Mouse (Mus musculus): Measurements from ENCODE around the gene Plaur.

DNA sequence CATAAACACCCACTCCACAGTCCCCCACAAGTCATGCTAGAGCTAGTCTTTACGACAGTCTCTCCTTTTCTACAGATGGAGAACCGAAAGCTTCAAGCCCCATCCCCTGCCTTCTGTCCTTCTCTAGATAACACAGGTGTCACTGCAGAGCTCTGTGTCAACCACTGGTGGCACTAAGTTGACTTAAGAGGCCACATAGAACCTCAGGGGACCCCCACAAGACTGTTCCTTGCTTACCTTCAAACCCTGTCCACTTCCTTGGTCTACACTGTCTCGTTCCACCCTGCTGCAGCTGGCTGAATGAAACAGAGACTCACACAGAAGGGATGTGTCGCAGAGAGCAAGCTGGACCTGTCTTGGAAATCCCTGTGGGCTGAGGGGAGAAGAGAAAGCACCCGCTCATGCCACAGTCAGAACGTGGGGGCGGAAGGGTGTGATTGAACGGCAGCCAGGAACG lies 10.4 kb upstream of the Plaur start, which contains the start of gene Irgc1:
- TF ChIP-seq CTCF (IDR thresholded peaks at IDR 0.05; ENCODE audit: borderline replicate concordance, extremely low read depth, insufficient read depth, insufficient read length), result no peak
- no peak for TF ChIP-seq POLR2A (IDR thresholded peaks at IDR 0.05; ENCODE audit: borderline replicate concordance, extremely low read depth, insufficient read depth, insufficient read length, poor library complexity, severe bottlenecking)

Measured in brain, embryonic 14.5 days (tissue).